Comparison of ENCODE assay signal across 22 mouse cellular contexts in the genomic region with DNA sequence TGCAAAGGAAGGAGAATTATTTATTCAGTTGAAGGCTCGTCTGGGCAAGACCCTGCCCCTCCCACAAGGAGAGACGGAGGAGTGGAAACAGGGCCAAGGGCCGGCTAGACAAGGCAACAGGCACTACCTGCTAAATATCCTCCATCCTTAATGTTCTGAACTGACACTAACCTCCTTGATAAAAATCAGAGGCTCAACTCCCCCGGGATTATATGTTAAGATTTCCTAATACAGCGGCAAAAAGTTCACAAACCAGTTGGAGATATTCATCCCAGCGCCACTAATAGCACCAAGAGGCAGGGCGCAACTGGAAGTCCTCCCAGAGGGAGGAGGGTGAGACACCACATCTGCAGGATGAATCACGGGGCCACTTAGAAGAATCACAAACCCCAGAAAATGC. TPM values are rescaled to one million over a fixed set of nuclear protein-coding genes. Genes with fewer than 3 reads are reported as not detected.
A peak's percentile ranks its signal among the peaks of the same experiment; 100 is the strongest.
DNase-seq lines count a peak whose midpoint lies in the region; ATAC-seq and TF ChIP-seq lines count a peak whose summit lies in the region.
"Had no signal": no experiment of that assay in that cellular context is flagged by ENCODE, and none has a peak within 500 bp of the region (broad histone marks: within the 10 kb centered on the region; RNA-seq: fewer than 3 reads in every experiment).

No protein-coding gene starts in this region.

- TF ChIP-seq EP300 in ES-Bruce4 (IDR thresholded peaks at IDR 0.05; ENCODE audit: insufficient read depth, low read depth, low read length): no peak
- TF ChIP-seq EP300 in stomach, postnatal 0 days (optimal IDR thresholded peaks at IDR 0.05): no peak

- H3K4me2 ChIP-seq in embryonic facial prominence, embryonic 15.5 days (replicated peaks): no peak overlapping the region
- H3K4me2 ChIP-seq in stomach, postnatal 0 days (replicated peaks; ENCODE audit: low read depth): no peak overlapping the region
- no peak overlapping the region for H3K4me2 ChIP-seq in liver, embryonic 12.5 days
- H3K4me2 ChIP-seq in midbrain, embryonic 16.5 days (ENCODE audit: low read length): no peak overlapping the region
- H3K4me2 ChIP-seq: embryonic facial prominence, embryonic 13.5 days; forebrain, embryonic 12.5 days; heart, embryonic 12.5 days; hindbrain, embryonic 15.5 days had no signal

- H3K27me3 ChIP-seq in E14TG2a.4 (ENCODE audit: insufficient read depth, low read length): no peaks in the 10 kb centered on the region
- no peaks in the 10 kb centered on the region for H3K27me3 ChIP-seq in ES-Bruce4 (ENCODE audit: control insufficient read depth, insufficient read depth, low read length, poor library complexity, severe bottlenecking)
- no peaks in the 10 kb centered on the region for H3K27me3 ChIP-seq in embryonic facial prominence, embryonic 15.5 days
- H3K27me3 ChIP-seq in stomach, postnatal 0 days (ENCODE audit: control insufficient read depth, insufficient read depth, low read length): no peaks in the 10 kb centered on the region
- peaks cover 4% of the 10 kb centered on the region; the same call in 1 of the 2 replicates for H3K27me3 ChIP-seq in liver, embryonic 12.5 days (replicated peaks)
- no peaks in the 10 kb centered on the region for H3K27me3 ChIP-seq in midbrain, embryonic 16.5 days (ENCODE audit: control insufficient read depth, insufficient read depth, low read depth, low read length)
- H3K27me3 ChIP-seq: embryonic facial prominence, embryonic 13.5 days; forebrain, embryonic 12.5 days; heart, embryonic 12.5 days; hindbrain, embryonic 15.5 days had no signal

- H3K4me3 ChIP-seq in E14TG2a.4 (replicated peaks; ENCODE audit: low read length): peak overlapping the region; percentile 75
- peak overlapping the region; percentile 24; the same call in 1 of the 2 replicates for H3K4me3 ChIP-seq in ES-Bruce4 (ENCODE audit: low read depth, low read length)
- H3K4me3 ChIP-seq in embryonic facial prominence, embryonic 15.5 days (replicated peaks): no peak overlapping the region
- no peak overlapping the region for H3K4me3 ChIP-seq in stomach, postnatal 0 days (ENCODE audit: low read depth, low read length)
- no peak overlapping the region for H3K4me3 ChIP-seq in liver, embryonic 12.5 days
- H3K4me3 ChIP-seq in midbrain, embryonic 16.5 days (ENCODE audit: low read depth, low read length): no peak overlapping the region
- H3K4me3 ChIP-seq: embryonic facial prominence, embryonic 13.5 days; erythroblast, embryonic 14.5 days; forebrain, embryonic 12.5 days; heart, embryonic 12.5 days; hindbrain, embryonic 10.5 days; hindbrain, embryonic 15.5 days had no signal

- no peak for TF ChIP-seq CTCF in E14TG2a.4 (conservative IDR thresholded peaks at IDR 0.05; ENCODE audit: low read length)
- no peak for TF ChIP-seq CTCF in ES-Bruce4 (IDR thresholded peaks at IDR 0.05; ENCODE audit: low read depth, low read length)
- no peak for TF ChIP-seq CTCF in stomach, postnatal 0 days (IDR thresholded peaks at IDR 0.05; ENCODE audit: low read depth)

- peak overlapping the region; percentile 79 for H3K9ac ChIP-seq in ES-Bruce4 (ENCODE audit: low read depth, poor library complexity, severe bottlenecking)
- no peak overlapping the region for H3K9ac ChIP-seq in embryonic facial prominence, embryonic 15.5 days
- H3K9ac ChIP-seq in stomach, postnatal 0 days (ENCODE audit: low read length): no peak overlapping the region
- H3K9ac ChIP-seq in liver, embryonic 12.5 days: no peak overlapping the region
- no peak overlapping the region for H3K9ac ChIP-seq in midbrain, embryonic 16.5 days (ENCODE audit: low read depth, low read length)
- H3K9ac ChIP-seq: embryonic facial prominence, embryonic 13.5 days; forebrain, embryonic 12.5 days; heart, embryonic 12.5 days; hindbrain, embryonic 15.5 days had no signal

- H3K9me3 ChIP-seq in E14TG2a.4 (ENCODE audit: low read length): no peaks in the 10 kb centered on the region
- H3K9me3 ChIP-seq in ES-Bruce4 (replicated peaks; ENCODE audit: control insufficient read depth, insufficient read depth, low read length, poor library complexity, severe bottlenecking): no peaks in the 10 kb centered on the region
- H3K9me3 ChIP-seq in embryonic facial prominence, embryonic 15.5 days (replicated peaks): no peaks in the 10 kb centered on the region
- no peaks in the 10 kb centered on the region for H3K9me3 ChIP-seq in stomach, postnatal 0 days (ENCODE audit: control insufficient read depth, low read length)
- H3K9me3 ChIP-seq in liver, embryonic 12.5 days (replicated peaks): no peaks in the 10 kb centered on the region
- no peaks in the 10 kb centered on the region for H3K9me3 ChIP-seq in midbrain, embryonic 16.5 days (replicated peaks; ENCODE audit: control insufficient read depth, low read length, poor library complexity, severe bottlenecking)
- H3K9me3 ChIP-seq: embryonic facial prominence, embryonic 13.5 days; forebrain, embryonic 12.5 days; heart, embryonic 12.5 days; hindbrain, embryonic 10.5 days; hindbrain, embryonic 15.5 days had no signal

- H3K36me3 ChIP-seq in E14TG2a.4 (ENCODE audit: insufficient read depth, low read length) (peaks cover 66% of the 10 kb centered on the region), ES-Bruce4 (ENCODE audit: control insufficient read depth, insufficient read depth, low read length, poor library complexity, severe bottlenecking) (peaks cover 49% of the 10 kb centered on the region)
- peaks cover 30% of the 10 kb centered on the region for H3K36me3 ChIP-seq in embryonic facial prominence, embryonic 15.5 days
- peaks cover 15% of the 10 kb centered on the region; the same call in 1 of the 2 replicates for H3K36me3 ChIP-seq in stomach, postnatal 0 days (ENCODE audit: control insufficient read depth, insufficient read depth, low read length)
- peaks cover 15% of the 10 kb centered on the region for H3K36me3 ChIP-seq in liver, embryonic 12.5 days
- H3K36me3 ChIP-seq in midbrain, embryonic 16.5 days (ENCODE audit: control insufficient read depth, insufficient read depth, low read length): peaks cover 4% of the 10 kb centered on the region; the same call in 1 of the 2 replicates

- no peak for DNase-seq in stomach, postnatal 0 days (ENCODE audit: low spot score)
- DNase-seq: adrenal gland, postnatal 14 days; cerebellum, adult 11-12 months; cerebellum, adult 9-10 months; cerebellum, postnatal 25 days; gastrocnemius, postnatal 10 days had no signal

- no peak for ATAC-seq in embryonic facial prominence, embryonic 15.5 days (ENCODE audit: insufficient number of reproducible peaks, low FRiP score, low TSS enrichment, low read depth)
- ATAC-seq in stomach, postnatal 0 days (ENCODE audit: low FRiP score, low TSS enrichment): no peak; the same call in 1 of the 2 replicates
- no peak for ATAC-seq in liver, embryonic 12.5 days
- no peak for ATAC-seq in midbrain, embryonic 16.5 days
- ATAC-seq: activated CD4-positive, CD25-positive, alpha-beta regulatory T cell, adult 4 months; forebrain, embryonic 16.5 days; intestine, embryonic 16.5 days had no signal

- peaks cover 83% of the 10 kb centered on the region for H3K4me1 ChIP-seq in E14TG2a.4 (replicated peaks; ENCODE audit: low read depth, low read length)
- H3K4me1 ChIP-seq in ES-Bruce4 (ENCODE audit: control insufficient read depth, insufficient read depth, low read length): peaks cover 5% of the 10 kb centered on the region
- no peaks in the 10 kb centered on the region for H3K4me1 ChIP-seq in embryonic facial prominence, embryonic 15.5 days
- H3K4me1 ChIP-seq in stomach, postnatal 0 days (replicated peaks; ENCODE audit: control insufficient read depth, insufficient read depth): no peaks in the 10 kb centered on the region
- H3K4me1 ChIP-seq in liver, embryonic 12.5 days: peaks cover 24% of the 10 kb centered on the region
- peaks cover 6% of the 10 kb centered on the region for H3K4me1 ChIP-seq in midbrain, embryonic 16.5 days (ENCODE audit: control insufficient read depth, insufficient read depth, low read length)
- H3K4me1 ChIP-seq: forebrain, embryonic 12.5 days had no signal

- H3K27ac ChIP-seq in ES-Bruce4 (ENCODE audit: insufficient read depth, low read length): peak overlapping the region; percentile 99
- H3K27ac ChIP-seq in embryonic facial prominence, embryonic 15.5 days (replicated peaks): 0 out of 2 replicates have a peak overlapping the region, but pooled peaks have one; percentile 7
- H3K27ac ChIP-seq in stomach, postnatal 0 days (replicated peaks): peak overlapping the region; percentile 40; the same call in 1 of the 2 replicates
- no peak overlapping the region for H3K27ac ChIP-seq in liver, embryonic 12.5 days
- H3K27ac ChIP-seq in midbrain, embryonic 16.5 days (ENCODE audit: low read length): no peak overlapping the region
- H3K27ac ChIP-seq: embryonic facial prominence, embryonic 13.5 days; forebrain, embryonic 12.5 days; hindbrain, embryonic 10.5 days; hindbrain, embryonic 15.5 days had no signal

- no peak for TF ChIP-seq POLR2A in ES-Bruce4 (IDR thresholded peaks at IDR 0.05; ENCODE audit: insufficient read depth, low read length)

- 69% methylated on average over 8 of the region's 8 CpGs for WGBS in embryonic facial prominence, embryonic 15.5 days
- WGBS in stomach, postnatal 0 days: 56% methylated on average over 8 of the region's 8 CpGs
- WGBS in liver, embryonic 12.5 days (ENCODE audit: insufficient replicate concordance): 69% methylated on average over 8 of the region's 8 CpGs
- 80% methylated on average over 8 of the region's 8 CpGs for WGBS in midbrain, embryonic 16.5 days

RNA-seq across cellular contexts. Expression of gene Scpep1, which starts 6.4 kb away (rescaled TPM):
- polyA plus RNA-seq in ES-Bruce4 (2011; ENCODE audit: insufficient read depth, insufficient read length, low read depth, missing spikeins): 186 and 188 TPM in 2 replicates
- polyA plus RNA-seq in embryonic facial prominence, embryonic 15.5 days (2015; fragmentation: Nextera tagmentation; extraction: Ambion mirVana): 99.0 and 103 TPM in 2 replicates
- 67.2 and 67.8 TPM in 2 replicates for polyA plus RNA-seq in stomach, postnatal 0 days (2015; fragmentation: Nextera tagmentation; extraction: Ambion mirVana)
- polyA plus RNA-seq in liver, embryonic 12.5 days (2016; fragmentation: Nextera tagmentation; extraction: Ambion mirVana): 40.4 and 42.2 TPM in 2 replicates
- 31.9 and 37.9 TPM in 2 replicates for polyA plus RNA-seq in midbrain, embryonic 16.5 days (2015; fragmentation: Nextera tagmentation; extraction: Ambion mirVana)

RNA-seq across cellular contexts. Expression of gene Elobl, which starts 17.8 kb away (rescaled TPM):
- polyA plus RNA-seq in ES-Bruce4 (2011; ENCODE audit: insufficient read depth, insufficient read length, low read depth, missing spikeins): 12.6 and 13.8 TPM in 2 replicates
- polyA plus RNA-seq in embryonic facial prominence, embryonic 15.5 days (2015; fragmentation: Nextera tagmentation; extraction: Ambion mirVana): not detected in 2 replicates
- polyA plus RNA-seq in stomach, postnatal 0 days (2015; fragmentation: Nextera tagmentation; extraction: Ambion mirVana): not detected in 2 replicates
- not detected in 2 replicates for polyA plus RNA-seq in liver, embryonic 12.5 days (2016; fragmentation: Nextera tagmentation; extraction: Ambion mirVana)
- polyA plus RNA-seq in midbrain, embryonic 16.5 days (2015; fragmentation: Nextera tagmentation; extraction: Ambion mirVana): not detected in 2 replicates
- polyA plus RNA-seq: activated CD4-positive, CD25-positive, alpha-beta regulatory T cell, adult 4 months; cortical plate, adult 2 months; embryonic facial prominence, embryonic 13.5 days; erythroblast, embryonic 14.5 days; forebrain, embryonic 12.5 days; forebrain, embryonic 16.5 days; heart, embryonic 12.5 days; heart, embryonic 16.5 days; hindbrain, embryonic 10.5 days; hindbrain, embryonic 15.5 days; intestine, embryonic 16.5 days had no signal

RNA-seq across cellular contexts. Expression of gene Coil, which starts 21.2 kb away (rescaled TPM):
- polyA plus RNA-seq in ES-Bruce4 (2011; ENCODE audit: insufficient read depth, insufficient read length, low read depth, missing spikeins): 32.7 and 33.5 TPM in 2 replicates
- 17.1 and 18.7 TPM in 2 replicates for polyA plus RNA-seq in embryonic facial prominence, embryonic 15.5 days (2015; fragmentation: Nextera tagmentation; extraction: Ambion mirVana)
- polyA plus RNA-seq in stomach, postnatal 0 days (2015; fragmentation: Nextera tagmentation; extraction: Ambion mirVana): 5.9 and 6.2 TPM in 2 replicates
- 9.3 and 9.7 TPM in 2 replicates for polyA plus RNA-seq in liver, embryonic 12.5 days (2016; fragmentation: Nextera tagmentation; extraction: Ambion mirVana)
- polyA plus RNA-seq in midbrain, embryonic 16.5 days (2015; fragmentation: Nextera tagmentation; extraction: Ambion mirVana): 30.4 and 31.0 TPM in 2 replicates

RNA-seq across cellular contexts. Expression of gene Trim25, which starts 50.3 kb away (rescaled TPM):
- polyA plus RNA-seq in ES-Bruce4 (2011; ENCODE audit: insufficient read depth, insufficient read length, low read depth, missing spikeins): 47.3 and 49.9 TPM in 2 replicates
- polyA plus RNA-seq in embryonic facial prominence, embryonic 15.5 days (2015; fragmentation: Nextera tagmentation; extraction: Ambion mirVana): 13.4 and 14.1 TPM in 2 replicates
- polyA plus RNA-seq in stomach, postnatal 0 days (2015; fragmentation: Nextera tagmentation; extraction: Ambion mirVana): 28.3 and 29.5 TPM in 2 replicates
- polyA plus RNA-seq in liver, embryonic 12.5 days (2016; fragmentation: Nextera tagmentation; extraction: Ambion mirVana): 23.1 and 25.9 TPM in 2 replicates
- 3.5 and 3.8 TPM in 2 replicates for polyA plus RNA-seq in midbrain, embryonic 16.5 days (2015; fragmentation: Nextera tagmentation; extraction: Ambion mirVana)

Comparison
In these comparisons a context has a peak if more than half of its experiments do, and no peak if none do; other contexts are left out.
1. H3K4me3 ChIP-seq: peak in E14TG2a.4 (single experiment) and ES-Bruce4 (single experiment); none in embryonic facial prominence, embryonic 15.5 days (single experiment), stomach, postnatal 0 days (single experiment), liver, embryonic 12.5 days (single experiment) and midbrain, embryonic 16.5 days (single experiment).
2. H3K27ac ChIP-seq: peak in ES-Bruce4 (single experiment), embryonic facial prominence, embryonic 15.5 days (single experiment) and stomach, postnatal 0 days (single experiment); none in liver, embryonic 12.5 days (single experiment) and midbrain, embryonic 16.5 days (single experiment).
3. RNA of gene Elobl, which starts 17.8 kb away (polyA plus RNA-seq): 12.6 to 13.8 TPM in ES-Bruce4; not detected in embryonic facial prominence, embryonic 15.5 days, not detected in stomach, postnatal 0 days, not detected in liver, embryonic 12.5 days and not detected in midbrain, embryonic 16.5 days; every median in the first group is over 10 times any median in the second.